Mouse (Mus musculus) testis, adult 2 months (tissue): Measurements from ENCODE around the gene Adipoq. TPM values are rescaled to one million over a fixed set of nuclear protein-coding genes. Genes with fewer than 3 reads are reported as not detected.

Experiments
- H3K27ac ChIP-seq: fragments of 200-500 bp; 2 replicates; pipeline ENCODE4 v1.5.1; 2012; ENCODE audit warnings: low read depth, low read length; ENCODE audit not compliant: control insufficient read depth, insufficient read depth
- H3K27me3 ChIP-seq: fragments of 200-500 bp; 2 replicates; pipeline ENCODE4 v1.6.1; 2012; ENCODE audit warnings: mild to moderate bottlenecking, low read length, moderate library complexity; ENCODE audit not compliant: control insufficient read depth, insufficient read depth
- H3K36me3 ChIP-seq: fragments of 200-500 bp; 2 replicates; pipeline ENCODE4 v1.6.1; 2012; ENCODE audit warnings: mild to moderate bottlenecking, low read length; ENCODE audit not compliant: control insufficient read depth, insufficient read depth
- H3K4me1 ChIP-seq: fragments of 200-500 bp; 2 replicates; pipeline ENCODE4 v1.6.1; 2012; ENCODE audit warnings: low read length; ENCODE audit not compliant: control insufficient read depth, insufficient read depth
- H3K4me3 ChIP-seq: fragments of 200-500 bp; 2 replicates; pipeline ENCODE4 v1.5.1; 2012; ENCODE audit warnings: low read depth, mild to moderate bottlenecking, low read length, moderate library complexity, mixed read lengths; ENCODE audit not compliant: control insufficient read depth
- CTCF ChIP-seq: fragments of 200-500 bp; IDR thresholded peaks from 2 replicates; pipeline ENCODE4 v1.5.1; 2012; ENCODE audit warnings: low read depth, mild to moderate bottlenecking, inconsistent platforms, low read length, moderate library complexity; ENCODE audit not compliant: control insufficient read depth, insufficient read depth, insufficient replicate concordance
- POLR2A ChIP-seq: fragments of 200-500 bp; IDR thresholded peaks from 2 replicates; pipeline ENCODE4 v1.6.1; 2012; ENCODE audit warnings: low read depth, mild to moderate bottlenecking, inconsistent platforms, low read length, moderate library complexity; ENCODE audit not compliant: control insufficient read depth
- polyA plus RNA-seq: library from polyadenylated mRNA; depleted of rRNA; stranded (reverse); fragments of >200 nt; gene quantifications from 2 replicates; pipeline ENCODE4 v1.2.3, GENCODE M21; 2012; rRNA removed

Adipoq gene
- polyA plus RNA-seq, 1 experiment: 16.1 TPM

DNA sequence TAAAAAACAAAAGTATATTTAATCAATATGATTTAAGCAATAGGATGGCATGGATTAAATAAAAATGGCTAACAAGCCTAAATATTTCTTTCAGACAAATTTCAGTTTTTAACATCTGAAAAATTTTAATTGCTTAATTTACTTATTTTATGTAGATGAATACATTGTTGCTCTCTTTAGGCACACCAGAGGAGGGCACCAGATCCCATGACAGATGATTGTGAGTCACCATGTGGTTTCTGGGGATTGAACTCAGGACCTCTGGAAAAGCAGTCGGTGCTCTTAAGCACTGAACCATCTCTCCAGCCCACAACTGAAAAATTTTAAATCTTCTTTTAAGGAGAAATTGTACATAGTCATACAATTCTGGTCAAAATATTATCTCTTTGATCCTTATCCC lies 43.3 kb downstream of the Adipoq start:
- Histone ChIP-seq H3K4me3 (no peak overlapping the region), H3K27me3 (no peaks in the 10 kb centered on the region), H3K36me3 (no peaks in the 10 kb centered on the region), H3K4me1 (no peaks in the 10 kb centered on the region), H3K27ac (no peak overlapping the region)
- TF ChIP-seq POLR2A (no peak), CTCF (no peak)

GRCm38 (mm10) chr16:23191560-23192242 lies 45.4 kb downstream of the Adipoq start:
- Histone ChIP-seq H3K27ac (no peak overlapping the region), H3K27me3 (no peaks in the 10 kb centered on the region)
- TF ChIP-seq CTCF (no peak), POLR2A (no peak)

DNA sequence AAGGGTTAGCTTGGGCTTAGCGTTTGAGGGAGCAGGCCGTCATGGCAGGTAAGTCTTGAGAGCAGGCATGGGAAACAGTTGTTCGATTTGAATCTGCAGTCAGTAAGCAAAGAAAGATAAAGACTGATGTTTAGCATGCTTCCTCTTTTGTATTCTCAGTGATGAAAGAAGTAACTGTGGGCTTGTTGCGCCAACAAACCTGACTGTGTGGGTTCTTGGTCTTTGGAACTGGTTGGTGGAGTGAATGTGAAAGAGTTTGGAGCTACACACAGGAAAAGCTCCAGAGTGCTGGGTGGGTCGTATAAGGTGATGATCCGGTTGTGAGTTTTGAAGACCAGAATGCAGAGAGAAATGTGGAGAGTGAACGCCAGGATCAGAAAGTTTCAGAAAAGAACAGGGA lies 49.3 kb downstream of the Adipoq start:
- no peaks in the 10 kb centered on the region for H3K4me1 ChIP-seq
- H3K36me3 ChIP-seq: no peaks in the 10 kb centered on the region
- H3K27me3 ChIP-seq: no peaks in the 10 kb centered on the region
- no peak overlapping the region for H3K4me3 ChIP-seq
- TF ChIP-seq POLR2A (no peak), CTCF (no peak)
- no peak overlapping the region for H3K27ac ChIP-seq

More at GRCm38 (mm10) chr16:23191560-23192242, 45.4 kb downstream of the Adipoq start:
- Histone ChIP-seq H3K4me1 (no peaks in the 10 kb centered on the region), H3K4me3 (no peak overlapping the region), H3K36me3 (no peaks in the 10 kb centered on the region)

DNA sequence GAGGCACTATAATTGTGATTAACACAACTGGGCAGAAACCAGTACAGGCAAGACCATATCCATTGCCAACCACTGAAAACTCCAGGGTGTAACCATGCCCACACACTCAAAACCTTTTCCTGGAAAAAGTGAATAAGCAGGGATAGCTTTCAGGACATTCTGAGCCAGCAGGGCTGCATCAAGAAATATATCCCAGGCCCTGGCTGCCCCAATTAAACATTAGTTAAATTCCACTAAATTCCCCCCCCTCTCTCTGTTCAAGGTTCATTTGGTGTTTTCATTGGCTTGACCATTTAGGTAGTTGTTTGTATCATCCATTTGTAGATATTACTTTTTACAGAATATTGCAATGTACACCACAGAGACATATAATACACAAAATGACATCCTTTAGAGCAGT lies 50.0 kb downstream of the Adipoq start:
- Histone ChIP-seq H3K4me1 (no peaks in the 10 kb centered on the region), H3K27ac (no peak overlapping the region), H3K36me3 (no peaks in the 10 kb centered on the region), H3K4me3 (no peak overlapping the region), H3K27me3 (no peaks in the 10 kb centered on the region)
- TF ChIP-seq POLR2A (no peak), CTCF (no peak)

DNA sequence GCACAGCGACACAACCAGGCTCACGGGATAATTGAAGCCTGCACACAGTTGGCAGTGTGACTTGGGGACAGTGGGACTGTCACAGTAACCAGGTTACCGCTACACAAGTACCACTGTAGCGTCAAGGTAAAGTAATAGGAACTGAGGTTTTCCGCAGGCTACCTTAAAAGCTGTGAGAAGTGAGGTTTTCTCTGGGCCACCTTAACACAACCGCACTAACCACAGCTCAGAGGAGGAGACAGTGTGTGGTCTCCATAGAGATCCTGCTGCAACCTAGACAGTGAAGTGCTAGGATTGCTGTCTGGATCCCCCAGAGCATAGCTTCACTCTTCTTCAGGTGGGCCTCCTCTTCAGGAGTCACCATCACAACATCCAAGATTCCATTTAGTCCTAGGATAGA lies 50.5 kb downstream of the Adipoq start:
- Histone ChIP-seq H3K27me3 (no peaks in the 10 kb centered on the region), H3K4me3 (no peak overlapping the region), H3K36me3 (no peaks in the 10 kb centered on the region), H3K27ac (no peak overlapping the region), H3K4me1 (no peaks in the 10 kb centered on the region)
- TF ChIP-seq POLR2A (no peak), CTCF (no peak)

- no peak overlapping the region for H3K4me3 ChIP-seq
- TF ChIP-seq CTCF: no peak
- TF ChIP-seq POLR2A: no peak
- no peaks in the 10 kb centered on the region for H3K4me1 ChIP-seq
- no peaks in the 10 kb centered on the region for H3K27me3 ChIP-seq
- no peaks in the 10 kb centered on the region for H3K36me3 ChIP-seq
- no peak overlapping the region for H3K27ac ChIP-seq
Observed at GRCm38 (mm10) chr16:23201498-23201897, 55.2 kb downstream of the Adipoq start.

Other genes starting within 250 kb of the Adipoq start
- gene Fetub, start 228.2 kb upstream of the Adipoq start, polyA plus RNA-seq: 0.41 and 0.94 TPM in 2 replicates
- not detected in 2 replicates for gene Hrg, start 195.5 kb upstream of the Adipoq start, polyA plus RNA-seq
- gene Kng2, start 117.1 kb upstream of the Adipoq start, polyA plus RNA-seq: 0.40 TPM in 1 of 2 replicates, not detected in the other
- gene Kng1, start 88.7 kb upstream of the Adipoq start, polyA plus RNA-seq: 0.10 TPM in 1 of 2 replicates, not detected in the other
- gene Eif4a2, start 39.1 kb upstream of the Adipoq start, polyA plus RNA-seq: 75.5 and 108 TPM in 2 replicates
- gene Rfc4, start 18.8 kb upstream of the Adipoq start, polyA plus RNA-seq: 5.2 and 8.4 TPM in 2 replicates
- 3.6 and 4.2 TPM in 2 replicates for gene St6gal1, start 78.2 kb downstream of the Adipoq start, polyA plus RNA-seq